Mouse (Mus musculus) heart, embryonic 10.5 days (tissue): ENCODE results near the gene Pfn5. TPM values are rescaled to one million over a fixed set of nuclear protein-coding genes. Genes with fewer than 3 reads are reported as not detected.
"Not testable (repeated sequence)": the region's sequence is repeated elsewhere in the genome, so short reads cannot be mapped to it uniquely, and the experiment has no call there.

Source experiments
- DNase-seq: peaks from one replicate; pipeline ENCODE4 v3.0.0-alpha.2; 2017; ENCODE audit warnings: low spot score
- H3K27ac ChIP-seq: fragments of 300-500 bp; sonication (generic); 2 replicates; pipeline ENCODE4 v1.5.1; 2016; ENCODE audit warnings: mild to moderate bottlenecking
- H3K27me3 ChIP-seq: fragments of 300-500 bp; sonication (generic); 2 replicates; pipeline ENCODE4 v1.6.1; 2016; ENCODE audit warnings: mild to moderate bottlenecking; ENCODE audit not compliant: poor library complexity, insufficient read depth, severe bottlenecking
- H3K36me3 ChIP-seq: fragments of 300-500 bp; sonication (generic); 2 replicates; pipeline ENCODE4 v1.6.1; 2016; ENCODE audit warnings: mild to moderate bottlenecking, moderate library complexity
- H3K4me1 ChIP-seq: fragments of 300-500 bp; sonication (generic); 2 replicates; pipeline ENCODE4 v1.6.1; 2016; ENCODE audit warnings: mild to moderate bottlenecking
- H3K4me3 ChIP-seq: fragments of 300-500 bp; sonication (generic); 2 replicates; pipeline ENCODE4 v1.5.1; 2016; ENCODE audit warnings: mild to moderate bottlenecking, moderate library complexity
- H3K9me3 ChIP-seq: fragments of 300-500 bp; sonication (generic); 2 replicates; pipeline ENCODE4 v1.6.1; 2016; ENCODE audit warnings: mild to moderate bottlenecking, moderate library complexity
- WGBS: fragments of 180-500 bp; shearing (Covaris S2); methylation state at CpG from one replicate; pipeline ENCODE4 v1.1.7; 2016; 5-methylcytosine and 5-hydroxymethylcytosine counted together
- polyA plus RNA-seq: library from polyadenylated mRNA; unstranded; fragments of >200 nt; fragmentation: Nextera tagmentation; extraction: Ambion mirVana; gene quantifications from 2 replicates; pipeline ENCODE4 v1.2.1, GENCODE M21; 2016

Pfn5 gene
- not detected in 2 replicates for polyA plus RNA-seq

DNA sequence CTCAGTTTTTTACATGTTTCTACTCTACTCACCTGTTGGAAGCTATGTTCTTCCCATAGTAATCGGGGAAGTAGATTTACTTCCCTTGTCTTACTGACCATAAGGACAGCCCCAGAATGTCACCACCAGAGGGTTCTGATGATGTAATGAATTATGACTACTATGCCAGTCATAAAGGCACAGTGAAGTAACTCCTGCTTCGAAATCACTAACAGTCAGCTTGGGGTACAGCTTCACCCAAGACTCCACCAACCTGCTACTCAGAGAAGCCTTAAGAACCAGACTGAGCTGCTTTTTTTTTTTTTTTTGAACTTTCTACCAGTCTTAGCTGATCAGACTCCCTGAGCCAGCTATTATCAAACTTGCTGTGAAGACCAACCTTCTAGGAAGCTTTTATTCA, at the start of gene Pfn5, which contains the start of gene Asb12:
Gene Pfn5 (plus strand): TSS at position 218 of the 400 bp plus-strand sequence.
Gene Asb12 (minus strand): TSS at position 101 of the 400 bp plus-strand sequence.
- no peaks in the 10 kb centered on the region for H3K27me3 ChIP-seq
- H3K9me3 ChIP-seq: 0 out of 2 replicates have a peak, but pooled peaks cover 3% of the 10 kb centered on the region
- WGBS: 92% methylated on average over 2 of the region's 2 CpGs
- no peak within 1 kb of the TSS for H3K4me3 ChIP-seq
- no peaks in the 10 kb centered on the region for H3K36me3 ChIP-seq
- H3K4me1 ChIP-seq: no peaks in the 10 kb centered on the region
- no peak for DNase-seq
- H3K27ac ChIP-seq: no peak within 1 kb of the TSS

DNA sequence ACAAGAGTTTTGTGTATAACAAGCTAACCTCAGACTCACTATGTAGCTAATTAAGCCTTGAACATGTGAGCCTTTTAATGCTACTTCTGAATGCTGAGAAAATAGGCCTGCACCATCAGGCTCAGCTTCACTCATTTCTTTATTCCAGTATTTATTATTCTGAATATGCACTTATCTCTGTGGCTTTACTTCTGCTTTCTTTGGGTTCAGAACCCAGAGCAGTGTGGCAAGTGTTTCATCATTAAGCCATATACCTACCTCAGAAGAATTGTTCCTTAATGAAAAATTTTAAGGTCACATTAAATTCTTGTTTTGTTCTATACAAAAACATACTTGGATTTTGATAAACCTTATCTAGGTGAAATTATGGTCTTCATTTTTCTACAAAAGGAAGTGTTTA, 34.0 kb upstream of the Pfn5 start:
- Histone ChIP-seq H3K36me3 (no peaks in the 10 kb centered on the region), H3K27me3 (no peaks in the 10 kb centered on the region), H3K27ac (no peak overlapping the region), H3K4me3 (no peak overlapping the region), H3K9me3 (no peaks in the 10 kb centered on the region), H3K4me1 (no peaks in the 10 kb centered on the region)
- no peak for DNase-seq

DNA sequence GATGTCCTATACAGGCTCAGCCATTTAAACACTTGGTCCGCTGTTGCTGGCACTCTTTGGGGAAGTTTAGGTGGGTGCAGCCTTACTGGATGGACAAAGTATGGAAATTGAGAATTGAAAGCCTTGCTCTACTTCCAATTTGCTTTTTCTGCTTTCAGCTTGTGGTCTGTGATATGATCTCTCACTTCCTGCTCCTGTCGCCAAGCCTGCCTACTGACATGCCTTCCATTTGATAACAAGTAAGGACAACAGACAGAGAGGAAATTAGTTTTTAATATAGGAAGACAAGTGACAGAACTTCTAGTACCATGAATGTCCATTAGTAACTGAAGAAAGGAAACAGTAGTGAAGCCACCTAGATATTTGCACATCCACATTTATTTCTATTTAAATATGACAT, 32.7 kb upstream of the Pfn5 start:
- Histone ChIP-seq H3K36me3 (no peaks in the 10 kb centered on the region), H3K9me3 (no peaks in the 10 kb centered on the region), H3K27ac (no peak overlapping the region), H3K4me3 (no peak overlapping the region), H3K4me1 (no peaks in the 10 kb centered on the region), H3K27me3 (no peaks in the 10 kb centered on the region)
- no peak for DNase-seq
- 73% methylated on average over 2 of the region's 2 CpGs for WGBS

DNA sequence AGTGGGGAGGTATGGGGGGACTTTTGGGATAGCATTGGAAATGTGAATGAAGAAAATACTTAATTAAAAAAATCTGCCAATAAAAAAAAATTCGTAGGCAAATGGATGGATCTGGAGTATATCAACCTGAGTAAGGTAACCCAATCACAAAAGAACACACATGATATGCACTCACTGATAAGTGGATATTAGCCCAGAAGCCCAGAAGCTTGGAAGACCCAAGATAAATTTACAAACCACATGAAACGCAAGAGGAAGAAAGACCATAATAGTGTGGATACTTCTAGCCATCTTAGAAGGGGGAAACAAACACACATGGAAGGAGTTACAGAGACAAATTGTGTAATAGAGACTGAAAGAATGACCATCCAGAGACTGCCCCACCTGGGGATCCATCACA, 22.4 kb upstream of the Pfn5 start:
- H3K27ac ChIP-seq, H3K27me3 ChIP-seq, H3K4me3 ChIP-seq, H3K9me3 ChIP-seq, H3K4me1 ChIP-seq, H3K36me3 ChIP-seq, DNase-seq: not testable (repeated sequence)
- 68% methylated on average over 2 of the region's 2 CpGs for WGBS

DNA sequence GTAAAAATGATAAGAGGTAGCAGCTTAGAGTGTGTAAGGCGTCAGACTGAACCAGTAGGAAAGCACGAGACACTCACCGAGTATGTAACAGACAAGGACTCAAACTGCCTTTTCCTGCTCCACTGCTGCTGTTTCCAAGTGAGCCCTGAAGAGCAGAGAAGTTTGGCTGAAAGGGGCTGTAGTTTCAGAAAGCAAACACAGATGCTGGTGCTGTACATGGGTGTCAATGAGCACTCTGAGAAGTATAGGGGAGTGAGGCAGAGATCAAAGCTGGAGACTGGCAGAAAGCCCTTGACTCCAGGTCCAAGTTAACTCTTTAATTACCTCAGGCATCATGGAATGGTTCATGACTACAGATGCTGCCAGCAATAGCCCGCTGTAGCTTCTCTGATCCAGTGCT, 3.6 kb upstream of the Pfn5 start:
- WGBS: 68% methylated on average over 4 of the region's 4 CpGs

DNA sequence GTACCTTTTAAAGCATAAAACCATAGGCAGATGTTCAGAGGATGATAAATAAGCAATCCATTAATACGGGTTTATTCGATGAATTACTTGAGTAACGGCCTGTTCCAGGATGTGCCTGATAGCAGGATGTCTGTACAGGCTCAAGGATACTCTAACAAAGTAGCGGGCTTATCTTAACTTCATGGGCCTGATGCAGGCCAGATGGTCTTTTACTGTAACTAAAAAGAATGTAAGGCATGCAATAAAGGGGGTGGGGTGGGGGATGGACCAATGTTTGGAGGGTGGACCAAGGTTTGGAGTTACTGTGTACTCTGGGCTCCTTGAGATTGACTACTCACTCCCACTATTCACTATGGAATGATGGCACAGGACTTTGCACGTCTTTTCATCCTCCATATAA, 42.7 kb downstream of the Pfn5 start:
- Histone ChIP-seq H3K36me3 (no peaks in the 10 kb centered on the region), H3K4me3 (no peak overlapping the region), H3K4me1 (no peaks in the 10 kb centered on the region), H3K27ac (no peak overlapping the region), H3K27me3 (no peaks in the 10 kb centered on the region), H3K9me3 (no peaks in the 10 kb centered on the region)
- 53% methylated on average over 5 of the region's 5 CpGs for WGBS
- no peak for DNase-seq

More for the DNA sequence above, 3.6 kb upstream of the Pfn5 start:
- H3K27ac ChIP-seq: no peak overlapping the region
- no peaks in the 10 kb centered on the region for H3K9me3 ChIP-seq
- no peaks in the 10 kb centered on the region for H3K36me3 ChIP-seq
- H3K27me3 ChIP-seq: no peaks in the 10 kb centered on the region
- no peaks in the 10 kb centered on the region for H3K4me1 ChIP-seq
- no peak overlapping the region for H3K4me3 ChIP-seq
- no peak for DNase-seq

Other genes starting within 250 kb of the Pfn5 start
- 8.7 and 12.1 TPM in 2 replicates for gene Amer1, start 113.2 kb upstream of the Pfn5 start, polyA plus RNA-seq
- gene Asb12, start 117 bp upstream of the Pfn5 start, polyA plus RNA-seq: 9.3 and 11.2 TPM in 2 replicates
- gene Zc4h2, start 100.4 kb downstream of the Pfn5 start, polyA plus RNA-seq: 10.4 and 16.1 TPM in 2 replicates
- 2.6 and 3.5 TPM in 2 replicates for gene Zc3h12b, start 153.6 kb downstream of the Pfn5 start, polyA plus RNA-seq